9 mouse cellular contexts compared by ENCODE assay signal in genomic region chr16:77401185-77401943, GRCm38 (mm10).
DNase-seq lines count a peak whose midpoint lies in the region; ATAC-seq and TF ChIP-seq lines count a peak whose summit lies in the region.
"Had no signal": no experiment of that assay in that cellular context is flagged by ENCODE, and none has a peak within 500 bp of the region (broad histone marks: within the 10 kb centered on the region; RNA-seq: fewer than 3 reads in every experiment).

No protein-coding gene starts in this region.

- peaks cover 10% of the 10 kb centered on the region for H3K4me1 ChIP-seq in heart, postnatal 0 days (ENCODE audit: control insufficient read depth, insufficient read depth)
- H3K4me1 ChIP-seq in embryonic facial prominence, embryonic 11.5 days (ENCODE audit: control insufficient read depth, insufficient read depth, low read length), result peaks cover 5% of the 10 kb centered on the region
- H3K4me1 ChIP-seq in hindbrain, embryonic 10.5 days (replicated peaks), result peaks cover 98% of the 10 kb centered on the region

- no peak for DNase-seq in heart, postnatal 0 days (ENCODE audit: low spot score)
- DNase-seq in heart, adult 8-10 months (ENCODE audit: low spot score), result no peak
- no peak for DNase-seq in embryonic facial prominence, embryonic 11.5 days (ENCODE audit: low spot score)
- DNase-seq in hindbrain, embryonic 10.5 days (ENCODE audit: low spot score), result no peak
- DNase-seq in thymus, postnatal 36 days, result no peak
- DNase-seq: right cerebral cortex, postnatal 4 days had no signal

- no peaks in the 10 kb centered on the region for H3K9me3 ChIP-seq in heart, postnatal 0 days (replicated peaks; ENCODE audit: control insufficient read depth, low read length)
- H3K9me3 ChIP-seq in embryonic facial prominence, embryonic 11.5 days (replicated peaks; ENCODE audit: control insufficient read depth, low read length), result no peaks in the 10 kb centered on the region
- H3K9me3 ChIP-seq in hindbrain, embryonic 10.5 days, result no peaks in the 10 kb centered on the region

- TF ChIP-seq CTCF in heart, postnatal 0 days (IDR thresholded peaks at IDR 0.05; ENCODE audit: low read depth), result no peak

- H3K9ac ChIP-seq in heart, postnatal 0 days (replicated peaks; ENCODE audit: low read depth, low read length), result no peak overlapping the region
- H3K9ac ChIP-seq in embryonic facial prominence, embryonic 11.5 days (replicated peaks; ENCODE audit: low read length), result peak overlapping the region; percentile 59

- ATAC-seq in heart, postnatal 0 days (ENCODE audit: insufficient read depth, low read depth), result no peak
- ATAC-seq in embryonic facial prominence, embryonic 11.5 days (replicated peaks; ENCODE audit: insufficient number of reproducible peaks, low FRiP score, low TSS enrichment, low read depth), result no peak
- no peak for ATAC-seq in frontal cortex, adult (ENCODE audit: low TSS enrichment)
- ATAC-seq in megakaryocyte-erythroid progenitor cell, adult 5-6 weeks (replicated peaks; ENCODE audit: low FRiP score, low TSS enrichment, poor library complexity, severe bottlenecking), result no peak

- H3K4me2 ChIP-seq in heart, postnatal 0 days (ENCODE audit: low read depth, low read length), result peak overlapping the region; percentile 64
- H3K4me2 ChIP-seq in embryonic facial prominence, embryonic 11.5 days (ENCODE audit: low read depth, low read length), result peak overlapping the region; percentile 53; the same call in 1 of the 2 replicates
- peak overlapping the region; percentile 67 for H3K4me2 ChIP-seq in myocyte (ENCODE audit: low read depth)

- TF ChIP-seq POLR2A in myocyte (IDR thresholded peaks at IDR 0.05; ENCODE audit: insufficient read length, low read depth), result no peak

- no peak overlapping the region for H3ac ChIP-seq in myocyte (ENCODE audit: control insufficient read depth, insufficient read length)

- H3K4me3 ChIP-seq in heart, postnatal 0 days (ENCODE audit: low read depth, low read length), result no peak overlapping the region
- H3K4me3 ChIP-seq in embryonic facial prominence, embryonic 11.5 days (ENCODE audit: low read depth, low read length), result no peak overlapping the region
- H3K4me3 ChIP-seq in hindbrain, embryonic 10.5 days, result peak overlapping the region; percentile 50
- H3K4me3 ChIP-seq in myocyte, result no peak overlapping the region

- no peaks in the 10 kb centered on the region for H3K79me2 ChIP-seq in myocyte (ENCODE audit: control insufficient read depth, insufficient read depth)

- peak overlapping the region; percentile 66; the same call in 1 of the 2 replicates for H3K27ac ChIP-seq in heart, postnatal 0 days (ENCODE audit: low read depth)
- peak overlapping the region; percentile 83 for H3K27ac ChIP-seq in embryonic facial prominence, embryonic 11.5 days (replicated peaks; ENCODE audit: low read depth, low read length)
- H3K27ac ChIP-seq in hindbrain, embryonic 10.5 days, result peak overlapping the region; percentile 94

- TF ChIP-seq EP300 in heart, postnatal 0 days (IDR thresholded peaks at IDR 0.05; ENCODE audit: low read depth), result no peak

- no peaks in the 10 kb centered on the region for H3K36me3 ChIP-seq in heart, postnatal 0 days (replicated peaks; ENCODE audit: control insufficient read depth, insufficient read depth, low read length)
- H3K36me3 ChIP-seq in embryonic facial prominence, embryonic 11.5 days (replicated peaks; ENCODE audit: control insufficient read depth, insufficient read depth, low read depth, low read length), result no peaks in the 10 kb centered on the region
- H3K36me3 ChIP-seq in hindbrain, embryonic 10.5 days, result peaks cover 7% of the 10 kb centered on the region
- no peaks in the 10 kb centered on the region for H3K36me3 ChIP-seq in myocyte (ENCODE audit: control insufficient read depth, insufficient read depth)

- WGBS in heart, postnatal 0 days, result 76% methylated on average over 4 of the region's 4 CpGs
- WGBS in embryonic facial prominence, embryonic 11.5 days, result 43% methylated on average over 4 of the region's 4 CpGs
- 35% methylated on average over 4 of the region's 4 CpGs for WGBS in hindbrain, embryonic 10.5 days

- H3K27me3 ChIP-seq in heart, postnatal 0 days (ENCODE audit: control insufficient read depth, insufficient read depth, low read length), result no peaks in the 10 kb centered on the region
- H3K27me3 ChIP-seq in embryonic facial prominence, embryonic 11.5 days (ENCODE audit: control insufficient read depth, insufficient read depth, low read length), result no peaks in the 10 kb centered on the region
- H3K27me3 ChIP-seq in hindbrain, embryonic 10.5 days (ENCODE audit: insufficient read depth, poor library complexity, severe bottlenecking), result no peaks in the 10 kb centered on the region
- H3K27me3 ChIP-seq in myocyte (ENCODE audit: control insufficient read depth, insufficient read depth, insufficient read length), result no peaks in the 10 kb centered on the region

TF ChIP-seq in myocyte, 11 proteins besides CTCF, POLR2A, EP300 and RAD21:
- TF ChIP-seq CEBPB (IDR thresholded peaks at IDR 0.05; ENCODE audit: insufficient read depth, poor library complexity, severe bottlenecking), result no peak
- no peak for TF ChIP-seq TCF12 (IDR thresholded peaks at IDR 0.05; ENCODE audit: insufficient read depth, poor library complexity, severe bottlenecking)
